Mouse (Mus musculus) myocyte (in vitro differentiated cells): ENCODE measurements at regions not wholly inside any gene's neighbourhood (a gene's known extent, or its start where the extent isn't known, plus 50 kb on each side); places are given as distances from the start of the nearest gene placed in this dataset.

ENCODE experiments used
- H3K27me3 ChIP-seq: one replicate; pipeline ENCODE4 v1.6.1; 2011; ENCODE audit not compliant: control insufficient read depth, insufficient read depth, insufficient read length
- H3K36me3 ChIP-seq: one replicate; pipeline ENCODE4 v1.6.1; 2011; ENCODE audit not compliant: control insufficient read depth, insufficient read depth
- H3K4me2 ChIP-seq: one replicate; pipeline ENCODE4 v1.6.1; 2011; ENCODE audit warnings: low read depth, control low read depth
- H3K4me3 ChIP-seq: one replicate; pipeline ENCODE4 v1.5.1; 2011; ENCODE audit warnings: mild to moderate bottlenecking, control low read depth, moderate library complexity
- H3K79me2 ChIP-seq: one replicate; pipeline ENCODE4 v1.6.1; 2011; ENCODE audit not compliant: control insufficient read depth, insufficient read depth
- H3ac ChIP-seq: one replicate; pipeline ENCODE4 v1.6.1; 2011; ENCODE audit not compliant: control insufficient read depth, insufficient read length
- CEBPB ChIP-seq: IDR thresholded peaks from 2 replicates; pipeline ENCODE4 v1.6.1; 2011; ENCODE audit warnings: mild to moderate bottlenecking, moderate library complexity; ENCODE audit not compliant: poor library complexity, insufficient read depth, severe bottlenecking
- E2F4 ChIP-seq: IDR thresholded peaks from one replicate; pipeline ENCODE4 v1.6.1; 2011; ENCODE audit warnings: mild to moderate bottlenecking, control low read depth, moderate library complexity; ENCODE audit not compliant: insufficient read depth
- MAX ChIP-seq: IDR thresholded peaks from one replicate; pipeline ENCODE4 v1.6.1; 2011; ENCODE audit warnings: low read depth, mild to moderate bottlenecking, control low read depth
- MYOD1 ChIP-seq, 3 experiments: IDR thresholded peaks; one replicate each; pipeline ENCODE4 v1.6.1; 2011; ENCODE audit warnings: control low read depth in 2 of 3, low read depth in 2 of 3, mild to moderate bottlenecking in 2 of 3, moderate library complexity in 1 of 3; ENCODE audit not compliant: insufficient read length in 2 of 3, control insufficient read depth in 1 of 3
- MYOG ChIP-seq, 3 experiments: IDR thresholded peaks; one replicate each; pipeline ENCODE4 v1.6.1; 2011; ENCODE audit warnings: control low read depth in 2 of 3, low read depth in 2 of 3, mild to moderate bottlenecking in 2 of 3; ENCODE audit not compliant: insufficient read length in 2 of 3, control insufficient read depth in 1 of 3, insufficient read depth in 1 of 3
- POLR2A ChIP-seq: IDR thresholded peaks from one replicate; pipeline ENCODE4 v1.6.1; 2011; ENCODE audit warnings: low read depth, mild to moderate bottlenecking, control low read depth, moderate library complexity; ENCODE audit not compliant: insufficient read length
- POLR2AphosphoS2 ChIP-seq: IDR thresholded peaks from one replicate; pipeline ENCODE4 v1.6.1; 2011; ENCODE audit warnings: low read depth, control low read depth; ENCODE audit not compliant: insufficient read length
- REST ChIP-seq: IDR thresholded peaks from one replicate; pipeline ENCODE4 v1.6.1; 2011; ENCODE audit warnings: mild to moderate bottlenecking, control low read depth, moderate library complexity; ENCODE audit not compliant: insufficient read depth, insufficient read length
- SRF ChIP-seq: IDR thresholded peaks from one replicate; pipeline ENCODE4 v1.6.1; 2011; ENCODE audit warnings: low read depth; ENCODE audit not compliant: control insufficient read depth, insufficient read length
- TCF12 ChIP-seq: IDR thresholded peaks from one replicate; pipeline ENCODE4 v1.6.1; 2011; ENCODE audit warnings: mild to moderate bottlenecking, control low read depth; ENCODE audit not compliant: poor library complexity, insufficient read depth, severe bottlenecking
- TCF3 ChIP-seq: IDR thresholded peaks from one replicate; pipeline ENCODE4 v1.6.1; 2011; ENCODE audit warnings: low read depth, control low read depth; ENCODE audit not compliant: insufficient read length
- USF1 ChIP-seq: IDR thresholded peaks from one replicate; pipeline ENCODE4 v1.6.1; 2011; ENCODE audit warnings: low read depth, mild to moderate bottlenecking, control low read depth, moderate library complexity

DNA sequence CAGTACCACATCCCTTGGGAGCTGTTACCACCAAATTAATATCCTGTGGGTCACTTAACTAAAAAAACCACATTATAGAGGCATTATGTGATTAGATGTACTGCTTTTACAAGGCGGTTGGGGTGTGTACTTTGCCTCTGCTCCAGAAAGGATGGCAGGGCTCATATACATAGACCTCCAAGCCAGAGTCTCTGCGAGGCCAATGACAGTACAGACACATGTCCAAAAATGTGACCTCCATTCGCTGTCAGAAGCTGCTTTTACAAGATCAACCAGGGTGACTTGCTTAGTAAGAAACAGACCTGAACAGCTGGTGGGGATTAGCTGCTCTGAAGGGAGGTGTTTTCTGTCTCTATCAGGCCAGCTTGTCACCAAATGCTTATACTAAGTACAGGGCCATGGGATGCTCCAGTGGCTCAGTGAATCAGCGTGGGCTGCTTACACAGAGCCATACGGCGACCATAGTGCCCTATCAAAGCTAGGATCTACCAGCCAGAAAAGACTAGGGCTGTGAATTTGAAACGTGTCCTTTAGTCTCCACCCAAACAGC is 433.0 kb upstream of the Atp11b start:
- Histone ChIP-seq H3K27me3 (no peaks in the 10 kb centered on the region), H3K4me2 (no peak overlapping the region), H3K36me3 (no peaks in the 10 kb centered on the region), H3K79me2 (no peaks in the 10 kb centered on the region), H3K4me3 (no peak overlapping the region), H3ac (no peak overlapping the region)
- no peak for TF ChIP-seq CEBPB
- no peak for TF ChIP-seq MAX
- TF ChIP-seq E2F4, result no peak
- no peak for TF ChIP-seq MYOD1 (IDR thresholded peaks at IDR 0.05; ENCODE audit: control insufficient read depth in 1 of 3, insufficient read length in 2 of 3, low read depth in 2 of 3)
- no peak for TF ChIP-seq USF1
- no peak for TF ChIP-seq TCF12
- TF ChIP-seq POLR2AphosphoS2, result no peak
- TF ChIP-seq SRF, result no peak
- no peak for TF ChIP-seq POLR2A
- TF ChIP-seq TCF3, result no peak
- TF ChIP-seq REST, result no peak
- no peak for TF ChIP-seq MYOG (IDR thresholded peaks at IDR 0.05; ENCODE audit: control insufficient read depth in 1 of 3, insufficient read depth in 1 of 3, insufficient read length in 2 of 3, low read depth in 2 of 3)

- Histone ChIP-seq H3K4me2 (no peak overlapping the region), H3K79me2 (no peaks in the 10 kb centered on the region), H3K27me3 (no peaks in the 10 kb centered on the region)
Measured at GRCm38 (mm10) chr3:35321991-35322390, 431.9 kb upstream of the Atp11b start.

GRCm38 (mm10) chr3:35322899-35323298 is 431.0 kb upstream of the Atp11b start:
- H3ac ChIP-seq, result no peak overlapping the region
- H3K4me2 ChIP-seq, result no peak overlapping the region
- TF ChIP-seq MAX (no peak), SRF (no peak), CEBPB (no peak), POLR2A (no peak), REST (no peak), E2F4 (no peak), POLR2AphosphoS2 (no peak), USF1 (no peak), MYOG (IDR thresholded peaks at IDR 0.05; ENCODE audit: control insufficient read depth in 1 of 3, insufficient read depth in 1 of 3, insufficient read length in 2 of 3, low read depth in 2 of 3) (no peak), TCF12 (no peak), TCF3 (no peak), MYOD1 (IDR thresholded peaks at IDR 0.05; ENCODE audit: control insufficient read depth in 1 of 3, insufficient read length in 2 of 3, low read depth in 2 of 3) (no peak)
- H3K4me3 ChIP-seq, result no peak overlapping the region
- no peaks in the 10 kb centered on the region for H3K79me2 ChIP-seq
- H3K27me3 ChIP-seq, result no peaks in the 10 kb centered on the region
- H3K36me3 ChIP-seq, result no peaks in the 10 kb centered on the region

More at GRCm38 (mm10) chr3:35321991-35322390, 431.9 kb upstream of the Atp11b start:
- no peak for TF ChIP-seq USF1
- no peak for TF ChIP-seq MAX
- TF ChIP-seq REST, result no peak
- no peak for TF ChIP-seq SRF
- TF ChIP-seq E2F4, result no peak
- Histone ChIP-seq H3K36me3 (no peaks in the 10 kb centered on the region), H3K4me3 (no peak overlapping the region), H3ac (no peak overlapping the region)

DNA sequence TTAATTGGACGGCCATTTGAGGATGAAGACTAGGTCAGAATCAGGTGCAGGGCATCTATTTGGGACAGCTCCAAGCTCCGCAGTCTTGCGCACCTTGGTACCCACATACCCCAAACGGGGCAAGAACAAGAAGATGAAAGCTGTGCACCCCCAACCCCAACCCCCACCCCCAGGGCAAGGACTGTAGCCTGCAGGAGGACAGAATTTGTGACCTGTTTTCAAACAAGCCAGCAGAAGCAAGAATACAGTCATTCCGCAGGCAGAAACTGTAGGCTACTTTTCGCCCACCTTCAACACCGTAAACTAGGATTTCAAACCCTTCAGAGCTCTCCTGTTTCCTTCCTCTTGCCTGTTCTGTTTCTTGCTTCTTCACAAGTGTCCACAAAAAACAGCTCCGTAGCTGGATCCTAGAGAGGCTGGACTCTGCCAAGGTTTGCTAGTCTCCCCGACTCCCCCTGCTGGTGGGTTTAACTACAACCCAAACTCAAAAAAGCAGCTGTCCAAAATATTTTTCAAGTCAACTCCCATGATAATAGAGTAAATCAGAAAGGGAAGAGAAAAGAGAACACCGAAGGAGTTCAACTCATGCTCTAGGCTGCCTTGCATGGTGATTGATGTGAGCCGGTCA is 430.3 kb upstream of the Atp11b start:
- Histone ChIP-seq H3K79me2 (no peaks in the 10 kb centered on the region), H3K4me2 (no peak overlapping the region), H3K4me3 (no peak overlapping the region), H3K27me3 (no peaks in the 10 kb centered on the region), H3K36me3 (no peaks in the 10 kb centered on the region), H3ac (no peak overlapping the region)
- TF ChIP-seq MYOG (IDR thresholded peaks at IDR 0.05; ENCODE audit: control insufficient read depth in 1 of 3, insufficient read depth in 1 of 3, insufficient read length in 2 of 3, low read depth in 2 of 3) (no peak), POLR2AphosphoS2 (no peak), E2F4 (no peak), TCF12 (no peak), POLR2A (no peak), TCF3 (no peak), USF1 (no peak), SRF (no peak)

DNA sequence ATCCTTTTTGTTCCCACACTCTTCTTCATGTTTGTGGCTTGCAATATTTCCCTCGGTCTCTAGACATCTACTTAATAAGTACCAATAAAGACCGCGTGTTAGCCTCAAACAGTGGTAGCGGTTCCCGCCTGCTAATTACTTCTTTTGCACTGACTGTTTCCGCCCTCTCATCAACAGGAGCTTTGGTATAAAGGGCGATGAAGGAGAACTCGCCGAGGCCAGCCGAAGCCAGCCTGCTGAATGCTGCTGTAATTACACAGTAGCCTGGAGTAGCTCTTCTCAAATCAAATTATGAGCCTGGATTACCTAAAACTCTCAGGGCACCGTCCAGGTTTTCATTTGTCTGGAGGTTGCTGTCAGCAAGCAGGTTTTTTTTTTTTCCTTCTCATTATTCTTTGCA is 429.7 kb upstream of the Atp11b start:
- TF ChIP-seq USF1 (no peak), CEBPB (no peak), E2F4 (no peak)

More for the DNA sequence above, 429.7 kb upstream of the Atp11b start:
- no peaks in the 10 kb centered on the region for H3K79me2 ChIP-seq
- no peak overlapping the region for H3K4me2 ChIP-seq
- no peak overlapping the region for H3K4me3 ChIP-seq
- H3K36me3 ChIP-seq, result no peaks in the 10 kb centered on the region
- H3ac ChIP-seq, result no peak overlapping the region
- H3K27me3 ChIP-seq, result no peaks in the 10 kb centered on the region
